9 mouse cellular contexts compared by ENCODE assay signal in genomic region chr1:120197189-120197588, GRCm38 (mm10).
DNase-seq lines count a peak whose midpoint lies in the region; ATAC-seq and TF ChIP-seq lines count a peak whose summit lies in the region.
"Had no signal": no experiment of that assay in that cellular context is flagged by ENCODE, and none has a peak within 500 bp of the region (broad histone marks: within the 10 kb centered on the region; RNA-seq: fewer than 3 reads in every experiment).

No protein-coding gene starts in this region.

- no peaks in the 10 kb centered on the region for H3K9me3 ChIP-seq in midbrain, embryonic 11.5 days (ENCODE audit: control insufficient read depth, low read length)

- no peaks in the 10 kb centered on the region for H3K4me1 ChIP-seq in midbrain, embryonic 11.5 days (ENCODE audit: control insufficient read depth, insufficient read depth, low read length)

- TF ChIP-seq CTCF in left cerebral cortex, adult 2 months (IDR thresholded peaks at IDR 0.05) = peak; percentile 98

- no peaks in the 10 kb centered on the region for H3K27me3 ChIP-seq in midbrain, embryonic 11.5 days (ENCODE audit: control insufficient read depth, insufficient read depth, low read length)

- H3K27ac ChIP-seq in left cerebral cortex, adult 2 months = no peak overlapping the region
- H3K27ac ChIP-seq in midbrain, embryonic 11.5 days (ENCODE audit: low read depth, low read length) = no peak overlapping the region

- ATAC-seq in midbrain, embryonic 11.5 days (ENCODE audit: low FRiP score) = peak; percentile 82

- no peak overlapping the region for H3K9ac ChIP-seq in midbrain, embryonic 11.5 days (ENCODE audit: low read length)

- DNase-seq in R1 (ENCODE audit: low read depth, low spot score) = peak; percentile 73
- peak; percentile 20 for DNase-seq in cerebellum, adult 9-11 months
- peak; percentile 50 to 73 for DNase-seq in frontal cortex, postnatal 10 days (ENCODE audit: low spot score in 2 of 2)
- peak; percentile 81 for DNase-seq in induced T-regulatory cell, adult 2 months (ENCODE audit: low read depth)
- DNase-seq in left cerebral cortex, adult 2 months (ENCODE audit: extremely low spot score in 1 of 2, low spot score in 2 of 2) = peak; percentile 78 to 86
- peak; percentile 93 for DNase-seq in midbrain, embryonic 11.5 days (ENCODE audit: low spot score, missing footprints)
- DNase-seq in right cerebral cortex, postnatal 4 days = peak; percentile 82
- peak; percentile 50 to 78 for DNase-seq in urinary bladder, postnatal 4 days (ENCODE audit: low spot score in 2 of 2)

- no peak overlapping the region for H3K4me3 ChIP-seq in left cerebral cortex, adult 2 months
- H3K4me3 ChIP-seq in midbrain, embryonic 11.5 days (ENCODE audit: low read depth, low read length) = no peak overlapping the region
- H3K4me3 ChIP-seq: myocyte had no signal

- no peak overlapping the region for H3K4me2 ChIP-seq in midbrain, embryonic 11.5 days

- WGBS in midbrain, embryonic 11.5 days = 24% methylated on average over 5 of the region's 5 CpGs

- intact Hi-C loops in left cerebral cortex, adult 2 months (cut with DNase I) = loop anchor here (1.0 to 5.0 kb wide), 3 partner anchors 70 to 352 kb away; no protein-coding TSS in a partner anchor

- no peaks in the 10 kb centered on the region for H3K36me3 ChIP-seq in midbrain, embryonic 11.5 days (ENCODE audit: control insufficient read depth, insufficient read depth, low read length)

Comparison
In these comparisons a context has a peak if more than half of its experiments do, and no peak if none do; other contexts are left out.
1. DNase-seq: peak in every context shown above with its lines; median percentile 93 in midbrain, embryonic 11.5 days; 82 in left cerebral cortex, adult 2 months; 82 in right cerebral cortex, postnatal 4 days; 81 in induced T-regulatory cell, adult 2 months; 73 in R1; 64 in urinary bladder, postnatal 4 days; 62 in frontal cortex, postnatal 10 days; 20 in cerebellum, adult 9-11 months.